Mouse (Mus musculus) liver, embryonic 14.5 days (tissue): ENCODE measurements at regions not wholly inside any gene's neighbourhood (a gene's known extent, or its start where the extent isn't known, plus 50 kb on each side); places are given as distances from the start of the nearest gene placed in this dataset.

Experiments
- ATAC-seq: fragments of 200-750 bp; cut with Nextera tagmentation; 2 replicates; pipeline ENCODE4 v1.8.0; 2017; ENCODE audit warnings: moderate number of reproducible peaks, mild to moderate bottlenecking, moderate library complexity; ENCODE audit not compliant: insufficient read depth
- DNase-seq, 3 experiments: peaks; one replicate each; pipeline ENCODE4 v3.0.0-alpha.2; 2012 to 2013; ENCODE audit warnings: low read depth in 3 of 3, low spot score in 3 of 3
- H3K27ac ChIP-seq: fragments of 300-500 bp; sonication (generic); 2 replicates; pipeline ENCODE4 v1.5.1; 2014; ENCODE audit warnings: moderate library complexity, mild to moderate bottlenecking, control low read depth, inconsistent platforms
- H3K27me3 ChIP-seq: fragments of 300-500 bp; sonication (generic); 2 replicates; pipeline ENCODE4 v1.6.1; 2014; ENCODE audit warnings: mild to moderate bottlenecking, low read length, moderate library complexity; ENCODE audit not compliant: control insufficient read depth, insufficient read depth
- H3K36me3 ChIP-seq: fragments of 300-500 bp; sonication (generic); replicated peaks from 2 replicates; pipeline ENCODE4 v1.6.1; 2014; ENCODE audit warnings: low read depth; ENCODE audit not compliant: control insufficient read depth, insufficient read depth
- H3K4me1 ChIP-seq, 2 experiments: fragments of 200-500 bp in 1 of 2; fragments of 300-500 bp in 1 of 2; sonication (generic) in 1 of 2; replicated peaks; 2 replicates each; pipeline ENCODE4 v1.6.1; 2012 to 2014; ENCODE audit warnings: antibody characterized with exemption in 1 of 2, inconsistent platforms in 1 of 2, low read length in 1 of 2; ENCODE audit not compliant: control insufficient read depth in 2 of 2, insufficient read depth in 2 of 2
- H3K4me2 ChIP-seq: fragments of 300-500 bp; sonication (generic); 2 replicates; pipeline ENCODE4 v1.6.1; 2014; ENCODE audit warnings: low read depth, mild to moderate bottlenecking, control low read depth, moderate library complexity
- H3K4me3 ChIP-seq, 2 experiments: fragments of 200-500 bp in 1 of 2; fragments of 300-500 bp in 1 of 2; sonication (generic) in 1 of 2; 2 replicates each; pipeline ENCODE4 v1.5.1; 2012 to 2014; ENCODE audit warnings: low read depth in 2 of 2, low read length in 2 of 2, mild to moderate bottlenecking in 2 of 2, control low read depth in 1 of 2, inconsistent platforms in 1 of 2, moderate library complexity in 1 of 2; ENCODE audit not compliant: insufficient read depth in 1 of 2
- H3K9ac ChIP-seq: fragments of 300-500 bp; sonication (generic); replicated peaks from 2 replicates; pipeline ENCODE4 v1.6.1; 2014; ENCODE audit warnings: mild to moderate bottlenecking, control low read depth, moderate library complexity
- H3K9me3 ChIP-seq: fragments of 300-500 bp; sonication (generic); 2 replicates; pipeline ENCODE4 v1.6.1; 2016; ENCODE audit warnings: low read length, mixed read lengths; ENCODE audit not compliant: control insufficient read depth
- CTCF ChIP-seq: IDR thresholded peaks from 2 replicates; pipeline ENCODE4 v1.5.1; 2016; ENCODE audit warnings: antibody characterized with exemption, low read depth, control low read depth
- EP300 ChIP-seq: IDR thresholded peaks from 2 replicates; pipeline ENCODE4 v1.6.1; 2016; ENCODE audit warnings: antibody characterized with exemption, low read depth
- WGBS: fragments of 180-500 bp; shearing (Covaris S2); extraction: QIAGEN DNeasy Blood & Tissue Kit; methylation state at CpG from one replicate; pipeline ENCODE4 v1.1.7; 2014; ENCODE audit not compliant: insufficient replicate concordance; 5-methylcytosine and 5-hydroxymethylcytosine counted together

GRCm38 (mm10) chr2:50916323-50917221 is 232.3 kb downstream of the Rnd3 start:
- Histone ChIP-seq H3K9ac (no peak overlapping the region), H3K4me2 (no peak overlapping the region), H3K27me3 (no peaks in the 10 kb centered on the region), H3K36me3 (no peaks in the 10 kb centered on the region), H3K27ac (no peak overlapping the region), H3K4me3 (no peak overlapping the region), H3K9me3 (no peaks in the 10 kb centered on the region), H3K4me1 (no peaks in the 10 kb centered on the region)
- DNase-seq: no peak
- no peak for TF ChIP-seq EP300
- no peak for ATAC-seq
- WGBS: 56% methylated on average over 18 of the region's 18 CpGs

DNA sequence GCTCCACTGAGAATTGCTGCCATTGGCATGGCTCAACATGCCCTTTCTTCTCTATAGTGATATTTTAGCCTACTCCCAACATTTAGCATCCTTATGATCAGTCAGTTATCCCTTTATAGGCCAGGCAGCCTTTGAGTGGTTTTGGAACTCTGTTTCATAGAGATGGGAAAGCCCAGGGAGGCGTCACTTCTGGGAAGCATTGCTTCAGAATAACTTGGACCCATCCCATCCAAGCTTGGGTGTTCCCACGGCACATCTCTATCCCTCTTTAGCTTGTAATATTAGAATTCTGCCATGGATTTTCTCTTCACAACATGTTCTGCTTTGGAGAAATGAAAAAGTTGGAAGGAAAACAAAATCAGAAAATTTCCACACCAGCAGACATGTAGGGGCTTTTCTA is 233.8 kb downstream of the Rnd3 start:
- TF ChIP-seq CTCF: no peak
- no peak for TF ChIP-seq EP300
- Histone ChIP-seq H3K36me3 (no peaks in the 10 kb centered on the region), H3K4me1 (no peaks in the 10 kb centered on the region), H3K27ac (no peak overlapping the region), H3K9ac (no peak overlapping the region), H3K9me3 (no peaks in the 10 kb centered on the region), H3K4me2 (no peak overlapping the region), H3K27me3 (no peaks in the 10 kb centered on the region), H3K4me3 (no peak overlapping the region)
- ATAC-seq: no peak
- DNase-seq: no peak
- WGBS: 73% methylated on average over 2 of the region's 2 CpGs

- no peak for TF ChIP-seq EP300
- no peak for TF ChIP-seq CTCF
- no peaks in the 10 kb centered on the region for H3K36me3 ChIP-seq
- DNase-seq: no peak
- no peaks in the 10 kb centered on the region for H3K9me3 ChIP-seq
- H3K27ac ChIP-seq: no peak overlapping the region
- ATAC-seq: no peak
- H3K4me3 ChIP-seq: no peak overlapping the region
- no peak overlapping the region for H3K9ac ChIP-seq
- H3K27me3 ChIP-seq: no peaks in the 10 kb centered on the region
- H3K4me2 ChIP-seq: no peak overlapping the region
- H3K4me1 ChIP-seq: no peaks in the 10 kb centered on the region
Measured at GRCm38 (mm10) chr2:50914176-50914575, 234.7 kb downstream of the Rnd3 start.

GRCm38 (mm10) chr2:50908762-50909161 is 240.1 kb downstream of the Rnd3 start:
- TF ChIP-seq EP300: no peak
- no peak for TF ChIP-seq CTCF
- Histone ChIP-seq H3K4me2 (no peak overlapping the region), H3K36me3 (no peaks in the 10 kb centered on the region), H3K4me3 (no peak overlapping the region), H3K4me1 (no peaks in the 10 kb centered on the region), H3K9ac (no peak overlapping the region), H3K27me3 (no peaks in the 10 kb centered on the region), H3K9me3 (no peaks in the 10 kb centered on the region), H3K27ac (no peak overlapping the region)
- no peak for DNase-seq
- no peak for ATAC-seq
- whole genome bisulfite sequencing: 69% methylated on average over 3 of the region's 3 CpGs

DNA sequence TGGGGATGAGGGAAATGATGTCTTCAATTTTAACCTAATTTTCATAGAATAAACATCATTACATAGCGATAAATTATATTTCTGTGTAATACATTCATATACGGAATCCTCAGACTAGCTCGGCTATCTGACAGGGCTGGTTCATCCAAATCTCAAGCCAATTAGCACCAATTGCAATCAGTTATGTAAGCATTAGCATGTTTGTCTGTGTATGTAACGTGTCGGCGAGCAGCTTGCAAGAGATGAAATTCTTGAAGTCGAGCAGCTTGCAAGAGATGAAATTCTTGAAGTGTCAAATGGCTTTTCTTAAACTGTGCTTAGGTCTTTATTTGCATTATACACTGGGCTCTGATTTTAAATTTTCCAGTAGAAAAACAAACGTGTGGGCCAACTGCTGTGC is 246.2 kb downstream of the Rnd3 start:
- H3K4me2 ChIP-seq: no peak overlapping the region
- H3K27ac ChIP-seq: no peak overlapping the region
- DNase-seq (no peak), ATAC-seq (no peak)
- no peak overlapping the region for H3K9ac ChIP-seq
- no peaks in the 10 kb centered on the region for H3K9me3 ChIP-seq
- TF ChIP-seq EP300 (no peak), CTCF (no peak)
- H3K4me1 ChIP-seq: no peaks in the 10 kb centered on the region
- WGBS: 70% methylated on average over 8 of the region's 8 CpGs
- H3K27me3 ChIP-seq: no peaks in the 10 kb centered on the region
- H3K36me3 ChIP-seq: no peaks in the 10 kb centered on the region
- no peak overlapping the region for H3K4me3 ChIP-seq
